Mouse (Mus musculus): Measurements from ENCODE around the gene Stab2.

DNA sequence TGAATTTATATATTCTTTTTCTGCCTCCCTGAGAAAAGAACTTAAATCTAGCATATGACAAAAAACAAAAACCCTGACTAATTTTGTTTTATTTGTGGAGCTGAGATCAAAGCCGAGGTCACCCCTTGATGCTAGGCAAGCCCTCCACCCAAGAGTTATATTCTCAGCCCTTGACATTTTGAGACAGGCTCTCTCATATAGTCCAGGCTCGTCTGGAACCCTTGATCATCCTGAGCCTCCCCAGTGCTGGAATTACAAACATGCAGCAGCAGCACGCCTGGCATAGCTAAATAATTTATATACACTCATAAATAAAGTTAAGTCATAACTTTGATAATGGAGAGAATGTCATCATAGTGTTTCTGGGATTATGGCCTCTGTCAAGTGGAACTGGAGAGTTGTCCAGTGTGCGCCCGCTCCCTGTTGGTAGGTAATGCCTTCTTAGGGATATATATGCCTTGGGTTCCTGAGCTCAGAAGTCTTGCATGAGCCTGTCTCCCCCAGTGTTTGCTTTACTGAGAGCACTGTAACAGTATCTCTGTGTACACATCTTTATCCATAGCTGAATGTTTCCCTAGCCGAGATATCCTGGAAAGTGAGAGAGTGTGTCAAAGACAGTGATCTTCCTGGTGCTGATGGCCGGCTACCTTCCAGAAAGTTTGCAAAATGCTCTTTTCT lies 216.2 kb downstream of the Stab2 start:
- no peak for TF ChIP-seq CTCF (IDR thresholded peaks at IDR 0.05; ENCODE audit: low read depth)
- TF ChIP-seq EP300 (IDR thresholded peaks at IDR 0.05; ENCODE audit: low read depth): no peak
